14 mouse cellular contexts compared by ENCODE assay signal in the genomic region with DNA sequence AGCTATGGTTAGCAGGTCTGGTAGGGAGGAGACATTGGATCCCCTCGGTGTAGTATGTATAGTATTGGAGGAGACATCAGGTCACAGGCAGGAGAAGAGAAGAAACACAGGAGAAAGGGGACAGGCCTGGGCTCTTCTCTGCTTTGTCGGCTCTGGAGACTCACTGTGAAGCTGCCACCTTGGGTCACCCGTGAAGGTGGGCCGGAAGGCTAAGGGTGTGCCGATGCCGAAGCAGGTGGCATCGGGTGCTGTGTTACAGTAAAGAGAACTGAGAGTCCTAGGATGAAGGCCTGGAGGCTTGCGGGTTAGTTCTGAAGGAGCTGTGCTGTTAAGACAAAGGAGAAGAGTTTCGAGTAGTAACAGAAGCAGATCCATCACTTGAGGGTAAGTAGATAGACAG. TPM values are rescaled to one million over a fixed set of nuclear protein-coding genes. Genes with fewer than 3 reads are reported as not detected.
"Had no signal": no experiment of that assay in that cellular context is flagged by ENCODE, and none has a peak within 500 bp of the region (broad histone marks: within the 10 kb centered on the region; RNA-seq: fewer than 3 reads in every experiment).

No protein-coding gene starts in this region.

- H3K9ac ChIP-seq: limb, embryonic 13.5 days; liver, embryonic 14.5 days; neural tube, embryonic 15.5 days had no signal

- H3K9me3 ChIP-seq: limb, embryonic 13.5 days; neural tube, embryonic 15.5 days had no signal

- H3K36me3 ChIP-seq: limb, embryonic 13.5 days; neural tube, embryonic 15.5 days had no signal

- H3K27me3 ChIP-seq: limb, embryonic 13.5 days; neural tube, embryonic 15.5 days had no signal

- H3K4me3 ChIP-seq: limb, embryonic 13.5 days; myocyte; neural tube, embryonic 15.5 days had no signal

- DNase-seq: kidney, adult 11 months; kidney, adult 9 months; left cerebral cortex, postnatal 4 days; lung, adult 18-20 months; midbrain, embryonic 14.5 days; retina, postnatal 1 day; thymus, adult 18-20 months; thymus, postnatal 14 days had no signal

- H3K27ac ChIP-seq: kidney, postnatal 0 days; limb, embryonic 13.5 days; liver, embryonic 14.5 days; neural tube, embryonic 15.5 days had no signal

- H3K4me2 ChIP-seq: limb, embryonic 13.5 days; neural tube, embryonic 15.5 days had no signal

RNA-seq across cellular contexts. Expression of a gene that starts 6.6 kb away (rescaled TPM):
- total RNA-seq: megakaryocyte-erythroid progenitor cell, adult 5-6 weeks had no signal
